Mouse (Mus musculus): ENCODE results near the gene Gm44973. TPM values are rescaled to one million over a fixed set of nuclear protein-coding genes. Genes with fewer than 3 reads are reported as not detected.
A peak's percentile ranks its signal among the peaks of the same experiment; 100 is the strongest.

Gm44973 gene
- not detected in 2 replicates for polyA plus RNA-seq (2012; rRNA removed)
- 0.57 and 1.9 TPM in 2 replicates for polyA plus RNA-seq (2014; fragmentation: Nextera tagmentation; extraction: Ambion mirVana)

- DNase-seq (ENCODE audit: low spot score) (peak; percentile 95), ATAC-seq (ENCODE audit: low FRiP score, low read depth) (peak; percentile 73)
- H3K4me1 ChIP-seq (ENCODE audit: control insufficient read depth, insufficient read depth, low read length) = peaks cover 9% of the 10 kb centered on the region
- no peaks in the 10 kb centered on the region for H3K9me3 ChIP-seq (ENCODE audit: control insufficient read depth, low read length)
- peak within 1 kb of the TSS; percentile 62 for H3K4me2 ChIP-seq (replicated peaks; ENCODE audit: low read depth, low read length, severe bottlenecking)
- under 1% methylated on average over 54 of the region's 76 CpGs for WGBS
- H3K27ac ChIP-seq (replicated peaks; ENCODE audit: low read depth, low read length) = peak within 1 kb of the TSS; percentile 99
- TF ChIP-seq POLR2A (IDR thresholded peaks at IDR 0.05; ENCODE audit: borderline replicate concordance, extremely low read depth, insufficient read depth, insufficient read length) = peak; percentile 56; the same call in 1 of the 2 replicates
- no peaks in the 10 kb centered on the region for H3K27me3 ChIP-seq (ENCODE audit: control insufficient read depth, insufficient read depth, low read length)
- H3K36me3 ChIP-seq (ENCODE audit: control insufficient read depth, insufficient read depth, low read length) = peaks cover 27% of the 10 kb centered on the region
- peak within 1 kb of the TSS; percentile 69 for H3K4me3 ChIP-seq (replicated peaks; ENCODE audit: low read length)
- H3K9ac ChIP-seq (ENCODE audit: low read depth, low read length, severe bottlenecking) = peak within 1 kb of the TSS; percentile 84
Measured at GRCm38 (mm10) chr7:5015118-5016001, at the start of gene Gm44973. Gene Gm44973 (plus strand): TSS chr7:5015496.

GRCm38 (mm10) chr7:4971068-4971467, 44.2 kb upstream of the Gm44973 start, which contains the start of gene Sbk3:
Gene Sbk3 (minus strand): TSS chr7:4971168.
- ATAC-seq (ENCODE audit: low FRiP score, low read depth) = no peak

GRCm38 (mm10) chr7:4971710-4972109, 43.6 kb upstream of the Gm44973 start:
- Histone ChIP-seq H3K4me2 (replicated peaks; ENCODE audit: low read depth, low read length, severe bottlenecking) (no peak overlapping the region), H3K4me3 (replicated peaks; ENCODE audit: low read length) (no peak overlapping the region), H3K27me3 (ENCODE audit: control insufficient read depth, insufficient read depth, low read length) (no peaks in the 10 kb centered on the region), H3K9ac (ENCODE audit: low read depth, low read length, severe bottlenecking) (no peak overlapping the region), H3K9me3 (ENCODE audit: control insufficient read depth, low read length) (no peaks in the 10 kb centered on the region), H3K36me3 (ENCODE audit: control insufficient read depth, insufficient read depth, low read length) (no peaks in the 10 kb centered on the region), H3K27ac (replicated peaks; ENCODE audit: low read depth, low read length) (no peak overlapping the region), H3K4me1 (ENCODE audit: control insufficient read depth, insufficient read depth, low read length) (no peaks in the 10 kb centered on the region)
- DNase-seq (ENCODE audit: low spot score) (no peak), ATAC-seq (ENCODE audit: low FRiP score, low read depth) (no peak)
- no peak for TF ChIP-seq POLR2A (IDR thresholded peaks at IDR 0.05; ENCODE audit: borderline replicate concordance, extremely low read depth, insufficient read depth, insufficient read length)
- 30% methylated on average over 7 of the region's 7 CpGs for WGBS

More at GRCm38 (mm10) chr7:4971068-4971467, 44.2 kb upstream of the Gm44973 start, which contains the start of gene Sbk3:
- no peak within 1 kb of the TSS for H3K9ac ChIP-seq (ENCODE audit: low read depth, low read length, severe bottlenecking)
- WGBS = 37% methylated on average over 6 of the region's 6 CpGs
- DNase-seq (ENCODE audit: low spot score) = no peak
- no peaks in the 10 kb centered on the region for H3K36me3 ChIP-seq (ENCODE audit: control insufficient read depth, insufficient read depth, low read length)
- H3K4me1 ChIP-seq (ENCODE audit: control insufficient read depth, insufficient read depth, low read length) = no peaks in the 10 kb centered on the region
- no peak for TF ChIP-seq POLR2A (IDR thresholded peaks at IDR 0.05; ENCODE audit: borderline replicate concordance, extremely low read depth, insufficient read depth, insufficient read length)
- no peak within 1 kb of the TSS for H3K27ac ChIP-seq (replicated peaks; ENCODE audit: low read depth, low read length)
- H3K4me2 ChIP-seq (replicated peaks; ENCODE audit: low read depth, low read length, severe bottlenecking) = no peak within 1 kb of the TSS
- no peaks in the 10 kb centered on the region for H3K9me3 ChIP-seq (ENCODE audit: control insufficient read depth, low read length)
- H3K4me3 ChIP-seq (replicated peaks; ENCODE audit: low read length) = no peak within 1 kb of the TSS
- H3K27me3 ChIP-seq (ENCODE audit: control insufficient read depth, insufficient read depth, low read length) = no peaks in the 10 kb centered on the region

DNA sequence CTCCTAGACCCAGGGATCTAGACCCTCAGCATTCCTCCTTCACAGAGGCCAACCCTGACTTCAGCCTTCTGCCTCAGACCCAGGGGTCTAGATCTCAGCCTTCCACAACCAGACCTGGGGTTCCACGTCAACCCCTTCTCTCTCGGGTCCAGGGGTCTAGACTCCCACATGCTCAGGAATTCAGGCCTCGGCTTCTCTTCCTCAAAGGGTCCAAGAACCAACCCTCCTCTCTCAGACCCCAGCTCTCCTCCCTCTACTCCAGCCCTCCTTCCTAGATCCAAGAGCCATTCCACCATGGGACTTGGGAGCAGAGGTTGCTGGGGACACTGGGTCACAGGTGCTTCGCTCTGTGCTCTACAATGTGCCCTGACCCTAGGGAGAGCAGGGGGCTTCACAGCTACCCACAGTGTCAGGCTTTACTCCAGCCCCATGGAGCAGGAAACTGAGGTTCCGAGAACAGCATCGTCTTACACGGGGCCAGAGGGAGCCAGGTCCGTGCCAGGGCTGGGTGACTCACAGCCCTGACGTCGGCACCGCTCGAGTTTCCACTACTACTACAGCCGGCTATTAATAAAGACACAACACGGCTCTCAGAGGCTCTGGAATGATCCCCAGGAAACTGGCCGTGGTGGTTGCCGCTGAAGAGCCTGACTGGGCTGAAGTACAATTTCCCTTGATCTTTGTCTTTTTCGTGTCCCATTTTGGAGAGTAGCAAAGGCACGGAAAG, 42.8 kb upstream of the Gm44973 start:
- Histone ChIP-seq H3K9me3 (ENCODE audit: control insufficient read depth, low read length) (no peaks in the 10 kb centered on the region), H3K4me2 (replicated peaks; ENCODE audit: low read depth, low read length, severe bottlenecking) (no peak overlapping the region), H3K9ac (ENCODE audit: low read depth, low read length, severe bottlenecking) (no peak overlapping the region), H3K4me1 (ENCODE audit: control insufficient read depth, insufficient read depth, low read length) (no peaks in the 10 kb centered on the region), H3K27me3 (ENCODE audit: control insufficient read depth, insufficient read depth, low read length) (no peaks in the 10 kb centered on the region), H3K4me3 (replicated peaks; ENCODE audit: low read length) (no peak overlapping the region), H3K36me3 (ENCODE audit: control insufficient read depth, insufficient read depth, low read length) (no peaks in the 10 kb centered on the region), H3K27ac (replicated peaks; ENCODE audit: low read depth, low read length) (no peak overlapping the region)
- DNase-seq (ENCODE audit: low spot score) (peak; percentile 31), ATAC-seq (ENCODE audit: low FRiP score, low read depth) (no peak)
- no peak for TF ChIP-seq POLR2A (IDR thresholded peaks at IDR 0.05; ENCODE audit: borderline replicate concordance, extremely low read depth, insufficient read depth, insufficient read length)
- 68% methylated on average over 18 of the region's 18 CpGs for WGBS

DNA sequence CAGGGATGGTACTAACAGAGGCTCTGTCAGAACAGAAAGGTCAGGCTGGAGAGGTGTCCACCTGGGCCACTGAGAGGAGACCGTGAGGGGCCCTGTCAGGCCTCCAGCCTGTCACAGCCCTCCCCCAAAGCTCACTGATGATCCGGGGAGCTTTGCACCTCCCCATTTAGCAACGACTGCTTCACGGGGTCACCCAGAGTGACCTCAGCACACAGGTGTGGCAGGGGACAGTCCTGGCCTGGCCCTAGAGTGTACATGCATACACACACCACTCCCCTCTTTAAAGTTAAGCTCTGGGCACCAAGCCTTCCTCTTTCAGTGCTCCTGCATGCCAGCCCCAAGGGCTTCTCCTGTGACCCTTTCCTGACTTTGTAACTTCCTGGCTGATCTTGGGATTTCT, 39.8 kb upstream of the Gm44973 start:
- H3K36me3 ChIP-seq (ENCODE audit: control insufficient read depth, insufficient read depth, low read length) = no peaks in the 10 kb centered on the region
- no peak overlapping the region for H3K4me3 ChIP-seq (replicated peaks; ENCODE audit: low read length)
- H3K9ac ChIP-seq (ENCODE audit: low read depth, low read length, severe bottlenecking) = no peak overlapping the region
- H3K27ac ChIP-seq (replicated peaks; ENCODE audit: low read depth, low read length) = no peak overlapping the region
- no peaks in the 10 kb centered on the region for H3K4me1 ChIP-seq (ENCODE audit: control insufficient read depth, insufficient read depth, low read length)
- DNase-seq (ENCODE audit: low spot score) (no peak), ATAC-seq (ENCODE audit: low FRiP score, low read depth) (no peak)
- no peak overlapping the region for H3K4me2 ChIP-seq (replicated peaks; ENCODE audit: low read depth, low read length, severe bottlenecking)
- H3K9me3 ChIP-seq (ENCODE audit: control insufficient read depth, low read length) = no peaks in the 10 kb centered on the region
- no peaks in the 10 kb centered on the region for H3K27me3 ChIP-seq (ENCODE audit: control insufficient read depth, insufficient read depth, low read length)
- WGBS = 54% methylated on average over 4 of the region's 4 CpGs
- no peak for TF ChIP-seq POLR2A (IDR thresholded peaks at IDR 0.05; ENCODE audit: borderline replicate concordance, extremely low read depth, insufficient read depth, insufficient read length)
